Mouse (Mus musculus) regulatory T cell (primary cell): ENCODE measurements around the gene Tmem231.
"Not testable (repeated sequence)": the region's sequence is repeated elsewhere in the genome, so short reads cannot be mapped to it uniquely, and the experiment has no call there.

Experiments
- in situ Hi-C: fragments of 300-600 bp; cut with MboI, MseI; formaldehyde crosslinking; loops from one replicate; pipeline ENCODE4 v1.15.1; 2025; ENCODE audit warnings: high pct_unique_total_duplicates

Tmem231 gene

DNA sequence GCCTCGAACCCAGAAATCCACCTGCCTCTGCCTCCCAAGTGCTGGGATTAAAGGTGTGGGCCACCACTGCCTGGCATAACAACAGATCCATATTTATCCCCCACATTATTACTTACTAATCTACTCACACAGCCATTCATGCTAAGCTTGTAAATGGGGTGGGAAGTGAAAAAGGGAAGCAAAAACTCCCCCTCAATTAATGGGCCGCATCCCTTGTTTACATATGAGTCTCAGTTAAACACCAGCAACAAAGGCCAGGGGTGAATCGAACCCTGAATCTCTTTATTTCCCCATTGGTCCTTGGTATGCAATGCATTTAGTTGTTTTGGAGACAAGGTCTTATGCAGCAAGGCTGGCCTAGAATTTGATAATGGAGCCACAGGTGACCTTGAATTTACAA, 17.2 kb upstream of the Tmem231 start:
- in situ Hi-C loops: no loop called here

DNA sequence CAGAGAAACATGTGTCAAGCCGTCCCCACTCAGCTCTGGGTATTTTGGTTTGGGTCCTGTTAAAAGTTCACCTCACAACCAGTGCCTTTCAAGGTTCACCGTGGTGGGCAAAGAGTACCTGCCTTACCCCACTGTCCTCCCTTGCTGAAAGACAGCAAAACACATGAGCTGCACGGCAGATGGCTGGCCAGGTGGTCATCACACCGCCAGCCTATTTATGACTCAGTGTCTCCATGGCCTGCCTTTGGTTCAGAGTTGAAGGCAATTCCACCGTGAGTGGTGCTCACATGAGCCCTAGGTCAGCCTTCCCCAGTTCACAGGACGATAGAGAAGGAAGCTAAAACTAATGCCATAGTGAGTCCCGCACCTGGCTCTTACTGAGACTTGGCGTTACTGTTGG, 14.3 kb upstream of the Tmem231 start:
- in situ Hi-C loops: no loop called here

DNA sequence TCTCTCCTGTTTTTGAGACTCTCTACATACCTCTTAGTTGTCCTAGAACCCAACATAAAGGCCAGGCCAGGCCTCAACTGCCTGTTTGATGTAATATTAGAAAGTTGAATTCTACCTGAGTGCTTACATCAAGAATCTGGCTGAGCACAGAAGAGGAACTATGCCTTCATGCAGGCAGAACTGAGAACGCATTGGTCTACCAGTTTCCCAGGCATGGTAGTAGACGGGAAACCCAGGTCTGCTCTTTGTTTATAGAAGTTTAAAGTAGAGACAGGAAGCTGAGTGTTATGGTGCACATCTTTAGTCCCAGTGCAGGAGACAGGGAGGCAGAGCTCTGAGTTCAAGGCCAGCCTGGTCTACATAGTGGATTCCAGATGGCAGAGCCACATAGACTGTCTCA, 13.5 kb upstream of the Tmem231 start:
- in situ Hi-C loops: no loop called here

DNA sequence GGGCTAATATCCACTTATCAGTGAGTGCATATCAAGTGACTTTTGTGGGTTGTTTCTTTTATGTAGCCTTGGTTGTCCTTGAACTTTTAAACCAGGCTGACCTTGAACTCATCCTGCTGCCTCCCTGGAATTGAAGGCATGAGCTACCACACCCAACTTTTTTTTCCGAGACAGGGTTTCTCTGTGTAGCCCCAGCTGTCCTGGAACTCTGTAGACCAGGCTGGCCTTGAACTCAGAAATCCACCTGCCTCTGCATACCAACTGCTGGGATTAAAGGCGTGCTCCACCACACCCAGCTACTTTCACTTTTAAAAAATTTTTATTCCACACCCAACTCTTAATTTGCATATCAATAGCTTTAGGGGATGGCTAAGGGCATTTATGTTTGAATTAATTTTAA, 9.9 kb upstream of the Tmem231 start:
- in situ Hi-C loops: loop anchor here (5.0 kb wide), 1 partner anchor 49 kb away; the partner anchor contains the start of gene Adat1

DNA sequence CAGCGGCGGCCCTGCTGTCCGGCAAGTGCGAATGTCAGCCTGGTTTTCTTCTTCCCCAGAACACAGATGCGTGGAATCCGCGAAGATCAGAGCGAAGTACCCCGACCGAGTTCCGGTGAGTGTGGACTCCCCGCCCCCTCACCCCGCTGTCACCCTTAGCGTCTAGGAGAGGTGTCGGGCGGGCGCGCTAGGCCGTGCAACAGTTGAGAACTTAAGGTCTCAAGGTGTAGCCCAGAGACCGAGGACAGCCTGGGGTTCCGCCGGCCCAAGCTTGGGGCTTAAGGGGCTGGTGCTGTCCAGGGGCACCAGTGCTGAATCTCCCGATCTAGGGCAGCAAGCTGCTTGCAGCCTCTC, 7.4 kb upstream of the Tmem231 start:
- in situ Hi-C loops: loop anchor here (5.0 kb wide), 1 partner anchor 51 kb away; the partner anchor contains the start of gene Adat1

DNA sequence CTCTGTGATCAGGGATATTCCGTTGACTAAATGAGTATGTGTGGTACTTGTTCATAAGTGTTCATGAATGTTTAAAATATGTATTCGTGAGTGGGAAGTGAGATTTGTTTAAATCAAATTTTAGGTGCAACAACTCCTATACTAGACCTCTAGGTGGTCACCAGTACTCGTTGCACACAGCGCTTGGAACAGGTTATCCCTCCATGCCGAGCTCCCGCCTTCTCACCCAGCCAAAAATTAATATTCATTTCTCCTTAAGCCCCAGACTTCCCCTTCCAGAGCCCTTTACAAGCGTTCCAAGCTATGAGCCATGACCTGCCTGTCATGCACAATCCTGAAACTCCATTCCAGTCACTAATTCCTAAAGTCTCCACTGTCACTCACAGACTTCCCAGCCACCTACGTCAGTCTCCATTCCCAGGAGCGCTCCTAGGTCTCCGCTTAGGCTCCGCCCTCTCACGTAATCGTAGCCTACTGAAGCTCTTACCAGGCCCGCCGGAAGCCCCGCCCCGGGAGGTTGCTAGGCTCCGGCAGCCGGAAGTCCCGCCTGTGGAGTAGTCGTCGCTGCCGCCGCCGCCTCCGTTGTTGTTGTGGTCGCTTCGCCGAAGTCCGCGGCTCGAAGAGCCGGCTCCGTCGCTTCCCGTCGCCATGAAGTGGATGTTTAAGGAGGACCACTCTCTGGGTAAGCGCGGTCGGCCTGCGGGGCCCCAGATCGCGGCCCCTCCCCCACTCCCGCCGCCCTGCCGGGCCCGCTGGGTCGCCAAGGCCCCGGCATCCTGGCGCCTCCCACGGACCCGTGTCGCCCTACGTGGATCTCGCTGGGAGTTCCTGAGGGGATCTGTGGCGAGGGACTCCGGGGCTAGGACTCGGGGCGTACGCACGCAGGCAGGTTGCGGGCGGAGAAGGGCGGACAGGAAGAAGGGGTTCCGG, 6.8 kb upstream of the Tmem231 start, which contains the start of gene Gabarapl2:
Gene Gabarapl2 (plus strand): TSS at position 533 of the 930 bp plus-strand sequence.
- in situ Hi-C loops: loop anchor here (5.0 kb wide), 1 partner anchor 52 kb away; the partner anchor contains the start of gene Adat1

DNA sequence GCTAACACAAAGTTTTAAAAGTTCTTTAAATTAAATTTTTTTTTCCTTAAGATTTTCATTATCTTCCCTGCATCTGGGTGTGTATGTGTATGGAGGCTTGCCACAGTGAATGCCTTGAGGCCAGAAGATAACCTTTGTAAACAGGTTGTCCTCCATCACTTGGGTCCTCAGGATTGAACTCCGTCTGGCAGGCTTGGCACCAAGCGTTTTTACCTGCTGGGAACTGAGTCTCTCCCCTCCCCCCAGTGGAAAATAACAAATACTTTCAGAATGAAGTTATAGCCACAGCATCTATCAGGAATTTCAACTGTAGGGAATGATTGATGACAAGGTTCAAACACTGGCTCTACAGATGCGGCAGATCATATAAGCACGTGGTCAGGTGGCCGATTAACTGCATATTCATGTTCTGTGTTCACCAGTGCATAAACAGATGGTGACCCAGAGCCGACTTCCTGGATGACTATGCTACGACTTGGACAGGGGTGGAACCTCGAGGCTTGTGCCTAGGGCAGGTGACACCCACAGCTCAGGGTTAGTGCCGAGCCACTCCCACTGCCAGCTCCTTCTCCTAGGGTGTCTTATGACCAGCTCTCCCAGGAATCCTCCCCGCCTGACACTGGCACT, 5.9 kb upstream of the Tmem231 start:
- in situ Hi-C loops: loop anchor here (5.0 kb wide), 1 partner anchor 53 kb away; the partner anchor contains the start of gene Adat1

DNA sequence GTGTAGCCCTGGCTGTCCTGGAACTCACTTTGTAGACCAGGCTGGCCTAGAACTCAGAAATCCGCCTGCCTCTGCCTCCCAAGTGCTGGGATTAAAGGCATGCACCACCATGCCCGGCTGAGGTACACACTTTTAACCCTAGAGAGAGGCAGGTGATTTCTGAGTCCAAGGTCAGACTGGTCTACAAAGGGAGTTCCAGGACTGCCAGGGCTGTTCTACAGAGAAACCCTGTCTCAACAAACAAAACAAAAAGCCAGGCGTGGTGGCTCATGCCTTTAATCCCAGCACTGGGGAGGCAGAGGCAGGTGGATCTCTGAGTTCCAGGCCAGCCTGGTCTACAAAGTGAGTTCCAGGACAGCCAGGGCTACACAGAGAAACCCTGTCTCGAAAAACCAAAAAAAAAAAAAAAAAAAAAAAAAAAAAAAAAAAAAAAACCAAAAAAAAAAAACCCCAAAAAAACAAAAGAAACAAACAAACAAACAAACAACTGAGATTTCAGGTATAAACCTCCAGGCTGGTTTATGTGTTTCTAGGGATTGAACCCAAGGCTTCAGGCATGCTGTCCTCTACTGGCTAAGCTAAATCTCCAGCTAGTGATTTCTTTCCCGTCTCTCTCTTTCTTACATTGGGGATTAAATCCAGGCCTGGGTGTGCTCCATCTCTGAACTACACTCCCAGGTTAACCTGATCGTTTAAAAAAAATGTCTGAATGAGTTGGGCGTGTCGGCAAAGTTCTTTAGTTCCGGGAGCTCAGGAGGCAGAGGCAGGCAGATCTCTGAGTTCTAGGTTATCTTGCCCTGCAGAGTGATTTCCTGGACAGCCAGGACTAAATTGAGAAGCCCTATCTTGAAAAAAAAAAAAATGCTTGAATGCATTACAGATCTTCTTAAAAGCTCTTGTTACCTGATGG, 4.7 kb upstream of the Tmem231 start:
- in situ Hi-C loops: not testable (repeated sequence)

DNA sequence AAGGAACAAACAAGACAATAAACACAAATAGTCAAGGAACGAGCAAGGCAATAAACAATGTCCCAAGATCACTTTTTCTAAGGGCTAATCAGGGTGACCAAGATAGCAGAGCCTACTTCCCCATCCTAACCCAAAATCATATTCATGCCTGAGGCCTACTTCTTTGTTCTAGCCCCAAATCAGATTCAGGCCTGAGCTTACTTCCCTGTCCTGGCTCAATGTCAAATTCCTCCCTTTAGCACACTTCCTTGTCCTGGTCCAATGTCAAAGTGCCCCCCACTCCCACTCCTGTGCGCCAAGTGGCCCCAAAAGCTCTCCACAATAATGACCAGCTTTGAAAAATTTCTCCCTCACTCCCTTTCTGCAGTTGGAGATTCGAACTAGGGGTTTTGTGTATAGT, 3.5 kb upstream of the Tmem231 start:
- in situ Hi-C loops: no loop called here

DNA sequence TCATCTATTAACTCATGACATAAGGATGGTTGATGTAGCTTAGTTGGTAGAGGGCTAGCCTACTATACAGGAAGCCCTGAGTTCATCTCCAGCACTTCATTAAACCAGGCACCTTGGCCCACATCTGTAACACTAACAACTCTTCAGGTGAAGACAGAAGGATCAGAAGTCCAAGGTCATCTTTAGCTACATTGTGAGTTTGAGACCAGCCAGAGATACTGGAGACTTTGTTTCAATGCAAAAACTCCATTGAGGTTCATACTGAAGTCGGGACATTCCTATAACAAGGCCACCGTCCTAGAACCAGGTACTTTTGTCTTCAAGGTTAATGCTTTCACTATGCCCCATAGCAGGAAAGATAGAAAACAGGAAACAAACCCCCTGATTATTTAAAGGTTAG, 520 bp upstream of the Tmem231 start:
- in situ Hi-C loops: no loop called here

DNA sequence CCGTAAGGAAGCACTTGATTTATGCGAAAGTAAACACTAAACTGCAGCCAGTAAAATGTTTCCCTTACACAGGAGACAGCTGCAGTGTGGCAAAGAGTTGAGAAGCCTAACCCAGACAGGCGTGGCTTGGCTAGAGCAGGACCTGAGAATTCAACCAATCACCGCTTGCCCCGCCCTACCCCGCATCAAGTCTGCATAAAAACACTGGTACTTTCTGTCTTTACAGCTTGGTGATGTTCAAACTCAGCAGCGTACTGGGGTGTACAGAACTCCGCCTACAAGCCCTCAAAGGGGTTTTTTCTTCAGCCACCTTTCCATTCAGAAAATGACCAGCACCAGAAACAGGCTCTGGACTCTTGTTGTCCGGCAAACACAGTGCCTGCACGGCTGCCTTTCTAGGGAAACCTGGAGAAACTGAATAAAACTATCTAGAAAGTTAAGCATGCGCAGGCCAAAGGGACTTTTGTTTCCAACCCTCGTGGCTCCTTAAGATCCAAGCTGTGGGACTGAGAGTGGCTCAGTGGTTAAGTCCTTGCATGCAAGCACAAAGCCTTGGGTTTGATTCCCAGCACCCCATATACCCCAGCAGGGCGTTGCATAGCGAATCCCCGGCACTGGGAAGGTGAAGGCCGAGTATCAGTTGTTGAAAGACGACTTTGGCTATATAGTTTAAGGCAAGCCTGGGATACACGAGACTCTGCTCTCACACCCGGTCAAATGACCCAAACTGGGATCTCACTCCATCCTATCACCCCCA, 923 bp downstream of the Tmem231 start:
- in situ Hi-C loops: no loop called here

DNA sequence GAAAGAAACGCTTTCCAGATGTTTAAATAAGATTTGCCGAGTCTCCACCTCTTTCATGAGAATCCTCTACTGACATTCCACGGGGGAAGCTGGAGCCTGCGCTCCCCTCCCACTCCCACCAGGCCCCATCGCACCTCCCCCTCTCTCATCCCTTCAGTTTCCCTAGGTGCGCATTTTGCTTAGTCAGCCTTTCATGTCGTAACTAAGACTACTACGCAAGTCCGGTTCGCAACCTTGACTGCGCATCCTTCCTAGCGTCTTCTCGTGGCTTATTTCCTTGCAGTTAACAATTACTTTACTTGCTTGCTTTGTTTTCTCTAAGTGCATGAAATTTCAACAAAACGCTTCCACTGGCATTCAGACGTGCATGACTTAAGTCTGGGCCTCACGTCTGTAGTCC, 2.0 kb downstream of the Tmem231 start:
- in situ Hi-C loops: no loop called here

DNA sequence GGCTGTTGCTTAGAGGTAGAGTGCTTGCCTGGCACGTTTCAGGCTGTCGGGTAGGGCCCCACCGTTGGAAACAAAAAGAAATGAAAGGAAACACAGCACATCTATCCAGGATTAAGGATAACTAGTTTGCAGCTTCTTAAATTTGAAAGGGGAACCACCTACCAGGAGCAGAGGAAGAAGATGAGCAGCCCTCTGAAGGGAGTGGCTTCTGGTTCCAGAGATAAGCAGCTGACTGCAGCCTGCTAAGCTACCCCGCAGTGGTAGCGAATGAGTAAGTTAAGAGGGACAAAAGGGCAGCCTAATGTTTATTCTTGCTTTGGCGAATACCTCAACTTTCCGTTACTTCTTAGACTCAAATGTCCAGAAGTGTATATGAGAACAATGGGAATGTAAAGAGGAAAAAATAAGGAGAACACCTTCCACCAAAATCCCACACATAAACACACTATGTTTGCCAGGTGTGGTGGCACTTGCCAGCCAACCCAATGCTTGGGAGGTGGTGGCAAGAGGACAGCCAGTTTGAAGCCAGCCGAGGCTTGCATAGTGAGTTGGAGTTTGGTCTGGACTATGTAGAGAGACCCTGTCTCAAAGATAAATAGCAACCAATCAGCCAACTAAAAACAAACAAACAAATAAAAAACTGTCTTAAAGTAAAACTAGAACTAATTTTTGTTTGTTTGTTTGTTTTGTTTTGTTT, 3.9 kb downstream of the Tmem231 start:
- in situ Hi-C loops: no loop called here

DNA sequence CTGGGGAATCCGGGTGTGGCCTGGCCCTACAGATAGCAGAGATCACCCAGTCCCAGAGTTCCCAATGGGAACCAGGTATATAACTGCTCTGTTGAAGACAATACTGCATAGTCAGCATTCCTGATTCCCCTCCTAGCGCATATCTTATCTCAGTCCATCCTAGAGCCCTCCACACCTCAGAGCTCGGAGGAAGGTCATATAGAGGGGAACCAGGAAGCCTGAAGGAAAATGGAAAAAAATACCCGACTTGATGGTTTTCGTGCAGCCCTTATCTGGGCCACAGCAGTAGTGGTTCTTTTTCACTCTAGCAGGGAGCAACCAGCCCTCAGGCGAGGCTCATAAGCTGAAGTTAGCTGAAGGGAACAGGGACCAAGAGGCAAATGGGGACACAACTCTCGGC, 8.7 kb downstream of the Tmem231 start:
- in situ Hi-C loops: no loop called here

DNA sequence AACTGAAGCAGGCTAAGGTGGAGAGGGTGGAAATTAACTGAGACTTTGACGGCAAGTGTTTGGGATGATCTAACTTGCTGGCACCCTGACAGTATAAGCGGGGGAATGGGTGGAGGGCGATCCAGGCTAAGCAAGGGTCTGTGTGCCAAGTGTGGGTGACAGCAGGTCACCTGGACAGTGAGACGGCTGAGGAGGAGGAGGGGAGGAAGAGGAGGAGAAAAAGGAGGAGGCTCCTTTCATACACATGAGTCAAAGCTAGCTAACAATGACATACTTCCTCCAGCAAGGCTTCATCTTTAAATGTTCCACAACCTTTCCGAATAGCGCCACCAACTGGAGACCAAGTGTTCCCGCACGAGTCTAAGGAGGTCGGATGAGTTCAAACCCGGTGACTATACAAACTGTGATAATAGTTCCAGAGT, 10.3 kb downstream of the Tmem231 start:
- in situ Hi-C loops: no loop called here

DNA sequence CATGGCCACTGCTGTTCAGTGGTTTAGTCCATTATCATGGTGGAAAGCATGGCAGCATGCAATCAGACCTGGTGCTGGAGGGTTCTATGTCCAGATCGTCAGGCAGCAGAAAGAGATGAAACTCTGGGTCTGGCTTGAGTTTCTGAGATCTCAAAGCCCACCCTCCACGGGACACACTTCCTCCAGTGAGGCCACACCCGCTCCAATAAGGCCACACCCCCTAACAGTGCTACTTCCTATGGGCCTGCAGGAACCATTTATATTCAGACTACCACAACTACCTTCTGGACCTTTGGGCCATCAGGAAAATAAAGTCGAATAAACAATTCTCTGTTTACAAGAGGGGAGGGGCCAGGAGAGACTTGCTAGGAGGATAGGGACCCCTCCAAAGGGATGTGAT, 12.7 kb downstream of the Tmem231 start:
- in situ Hi-C loops: no loop called here

DNA sequence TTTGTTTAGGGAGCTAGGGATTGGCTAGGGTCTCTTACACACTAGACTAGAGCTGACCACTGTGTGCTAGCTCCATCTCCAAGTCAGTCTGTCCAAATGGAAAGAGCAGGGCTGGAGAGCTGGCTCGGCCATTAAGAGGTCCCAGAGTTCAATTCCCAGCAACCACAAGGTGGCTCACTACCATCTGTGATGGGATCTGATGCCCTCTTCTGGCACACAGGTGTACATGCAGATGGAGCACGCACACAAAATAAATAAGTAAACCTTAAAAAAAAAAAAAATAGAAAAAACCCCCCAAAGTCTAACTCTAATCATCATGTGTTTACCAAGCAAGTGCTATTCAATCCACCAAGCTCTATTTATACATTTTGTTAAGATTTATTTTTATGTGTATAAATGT, 14.0 kb downstream of the Tmem231 start:
- in situ Hi-C loops: no loop called here

DNA sequence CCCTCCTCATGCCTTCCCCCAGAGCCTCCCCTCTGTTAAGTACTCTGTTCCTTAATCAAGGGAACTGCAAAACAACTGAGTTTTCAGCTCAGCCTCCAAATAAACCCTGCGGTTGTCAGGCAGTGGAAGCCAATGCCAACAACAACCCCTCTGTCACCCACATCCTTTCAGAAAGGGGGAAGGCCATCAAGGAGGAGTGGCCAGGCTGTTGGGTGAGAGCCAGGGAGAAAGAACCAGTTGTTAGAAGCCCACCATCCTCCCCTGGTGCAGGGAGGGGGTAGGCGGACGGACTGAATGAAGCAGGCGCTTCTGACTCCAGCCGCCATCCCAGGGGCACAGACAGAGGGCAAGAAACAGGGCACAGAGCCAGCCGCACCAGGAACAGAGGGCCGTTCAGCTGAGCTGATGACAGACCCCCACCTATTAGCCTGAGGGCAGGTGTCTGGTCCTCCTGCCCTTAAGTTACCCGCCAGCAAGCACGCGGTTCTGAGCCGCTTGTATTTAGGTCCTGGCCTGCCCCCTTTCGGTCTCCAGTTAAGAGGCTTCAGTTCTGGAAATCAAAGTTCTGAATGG, 20.7 kb downstream of the Tmem231 start:
- in situ Hi-C loops: no loop called here

DNA sequence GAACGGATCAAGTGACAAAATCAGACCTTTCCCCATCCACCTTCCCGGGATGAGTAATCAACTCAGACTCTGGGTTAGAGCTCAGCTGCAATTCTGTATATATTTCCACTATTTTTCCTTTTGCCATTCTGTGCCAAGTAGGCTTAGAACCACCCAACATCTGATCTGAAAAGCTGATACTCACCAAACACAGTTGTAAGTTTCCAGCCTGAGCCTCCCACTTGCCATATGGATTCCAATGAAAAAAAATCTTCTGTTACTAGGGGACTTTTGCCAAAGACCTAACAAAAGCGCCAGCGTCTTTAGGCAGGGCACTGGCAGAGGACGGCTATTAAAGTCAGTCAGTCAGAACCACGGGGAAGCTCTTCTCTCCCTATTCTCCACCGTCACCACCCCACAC, 22.1 kb downstream of the Tmem231 start:
- in situ Hi-C loops: no loop called here
